Mouse (Mus musculus) hindbrain, embryonic 16.5 days (tissue): ENCODE data around the gene Adipoq. TPM values are rescaled to one million over a fixed set of nuclear protein-coding genes. Genes with fewer than 3 reads are reported as not detected.

Experiments
- ATAC-seq: fragments of 200-750 bp; cut with Nextera tagmentation; 2 replicates; pipeline ENCODE4 v1.8.0; 2017; ENCODE audit warnings: moderate TSS enrichment, moderate library complexity
- H3K27ac ChIP-seq: fragments of 300-500 bp; sonication (generic); 2 replicates; pipeline ENCODE4 v1.5.1; 2014; ENCODE audit warnings: low read depth, mild to moderate bottlenecking, control low read depth, low read length, moderate library complexity
- H3K27me3 ChIP-seq: fragments of 300-500 bp; sonication (generic); replicated peaks from 2 replicates; pipeline ENCODE4 v1.6.1; 2014; ENCODE audit warnings: low read length; ENCODE audit not compliant: control insufficient read depth, insufficient read depth
- H3K36me3 ChIP-seq: fragments of 300-500 bp; sonication (generic); 2 replicates; pipeline ENCODE4 v1.6.1; 2014; ENCODE audit warnings: mild to moderate bottlenecking, low read length, moderate library complexity, mixed read lengths; ENCODE audit not compliant: control insufficient read depth, insufficient read depth
- H3K4me1 ChIP-seq: fragments of 300-500 bp; sonication (generic); 2 replicates; pipeline ENCODE4 v1.6.1; 2014; ENCODE audit warnings: low read depth, low read length; ENCODE audit not compliant: control insufficient read depth, insufficient read depth
- H3K4me2 ChIP-seq: fragments of 300-500 bp; sonication (generic); 2 replicates; pipeline ENCODE4 v1.6.1; 2014; ENCODE audit warnings: mild to moderate bottlenecking, low read length, control low read depth, moderate library complexity
- H3K4me3 ChIP-seq: fragments of 300-500 bp; sonication (generic); 2 replicates; pipeline ENCODE4 v1.5.1; 2014; ENCODE audit warnings: mild to moderate bottlenecking, low read length, control low read depth, moderate library complexity
- H3K9ac ChIP-seq: fragments of 300-500 bp; sonication (generic); 2 replicates; pipeline ENCODE4 v1.6.1; 2014; ENCODE audit warnings: low read depth, mild to moderate bottlenecking, control low read depth, low read length, moderate library complexity
- H3K9me3 ChIP-seq: fragments of 300-500 bp; sonication (generic); 2 replicates; pipeline ENCODE4 v1.6.1; 2014; ENCODE audit warnings: mild to moderate bottlenecking, low read length, moderate library complexity; ENCODE audit not compliant: control insufficient read depth
- WGBS: fragments of 180-500 bp; shearing (Covaris S2); extraction: QIAGEN DNeasy Blood & Tissue Kit; methylation state at CpG from one replicate; pipeline ENCODE4 v1.1.7; 2014; 5-methylcytosine and 5-hydroxymethylcytosine counted together
- polyA plus RNA-seq: library from polyadenylated mRNA; unstranded; fragments of >200 nt; fragmentation: Nextera tagmentation; extraction: Ambion mirVana; gene quantifications from 2 replicates; pipeline ENCODE4 v1.2.1, GENCODE M21; 2015

Gene Adipoq
- polyA plus RNA-seq, 1 experiment from 2014 or later: not detected

DNA sequence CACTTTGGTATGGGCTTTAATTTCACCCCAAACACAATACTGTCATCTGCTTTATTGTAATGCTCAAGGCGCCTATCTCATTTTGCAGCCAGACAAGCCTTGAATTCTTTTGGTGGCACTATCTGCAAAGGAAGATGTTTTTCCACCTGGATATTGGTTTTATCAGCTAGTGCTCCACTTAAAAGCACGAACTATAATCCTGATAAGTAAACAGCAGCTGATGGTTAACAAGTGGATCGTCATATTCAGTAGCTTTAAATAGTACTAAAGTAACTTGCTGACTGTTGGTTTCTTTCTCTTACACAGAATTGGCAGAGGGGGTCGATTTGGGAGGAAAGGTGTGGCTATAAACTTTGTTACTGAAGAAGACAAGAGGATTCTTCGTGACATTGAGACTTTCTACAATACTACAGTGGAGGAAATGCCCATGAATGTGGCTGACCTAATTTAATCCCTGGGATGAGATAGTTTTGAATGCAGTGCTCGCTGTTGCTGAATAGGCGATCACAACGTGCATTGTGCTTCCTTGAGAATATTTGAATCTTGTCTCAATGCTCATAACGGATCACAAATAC, 33.4 kb upstream of the Adipoq start:
- Histone ChIP-seq H3K27me3 (no peaks in the 10 kb centered on the region), H3K4me1 (peaks cover 36% of the 10 kb centered on the region), H3K4me2 (no peak overlapping the region), H3K9me3 (no peaks in the 10 kb centered on the region), H3K9ac (no peak overlapping the region), H3K27ac (no peak overlapping the region), H3K36me3 (peaks cover 43% of the 10 kb centered on the region), H3K4me3 (no peak overlapping the region)
- ATAC-seq: no peak
- WGBS: 54% methylated on average over 9 of the region's 9 CpGs

DNA sequence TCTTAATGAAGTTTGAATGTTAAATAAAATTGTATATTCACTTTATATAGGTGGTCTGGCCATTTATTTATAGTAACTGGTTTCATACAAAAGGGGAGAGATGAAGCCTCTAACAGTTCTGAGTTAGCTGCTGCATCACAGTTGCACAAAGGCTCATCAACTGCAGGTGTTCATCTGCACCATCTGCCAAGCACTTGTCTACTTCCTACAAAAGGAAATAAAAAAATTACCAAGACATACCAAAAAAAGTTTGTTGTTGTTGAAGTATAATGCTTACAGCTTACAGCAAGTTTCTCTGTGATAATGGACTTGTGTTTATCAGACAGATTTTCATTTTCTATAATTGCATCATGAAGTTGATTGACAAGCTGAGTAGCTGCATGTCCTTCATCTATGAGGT, 32.4 kb upstream of the Adipoq start:
- Histone ChIP-seq H3K36me3 (peaks cover 41% of the 10 kb centered on the region), H3K27me3 (no peaks in the 10 kb centered on the region)

DNA sequence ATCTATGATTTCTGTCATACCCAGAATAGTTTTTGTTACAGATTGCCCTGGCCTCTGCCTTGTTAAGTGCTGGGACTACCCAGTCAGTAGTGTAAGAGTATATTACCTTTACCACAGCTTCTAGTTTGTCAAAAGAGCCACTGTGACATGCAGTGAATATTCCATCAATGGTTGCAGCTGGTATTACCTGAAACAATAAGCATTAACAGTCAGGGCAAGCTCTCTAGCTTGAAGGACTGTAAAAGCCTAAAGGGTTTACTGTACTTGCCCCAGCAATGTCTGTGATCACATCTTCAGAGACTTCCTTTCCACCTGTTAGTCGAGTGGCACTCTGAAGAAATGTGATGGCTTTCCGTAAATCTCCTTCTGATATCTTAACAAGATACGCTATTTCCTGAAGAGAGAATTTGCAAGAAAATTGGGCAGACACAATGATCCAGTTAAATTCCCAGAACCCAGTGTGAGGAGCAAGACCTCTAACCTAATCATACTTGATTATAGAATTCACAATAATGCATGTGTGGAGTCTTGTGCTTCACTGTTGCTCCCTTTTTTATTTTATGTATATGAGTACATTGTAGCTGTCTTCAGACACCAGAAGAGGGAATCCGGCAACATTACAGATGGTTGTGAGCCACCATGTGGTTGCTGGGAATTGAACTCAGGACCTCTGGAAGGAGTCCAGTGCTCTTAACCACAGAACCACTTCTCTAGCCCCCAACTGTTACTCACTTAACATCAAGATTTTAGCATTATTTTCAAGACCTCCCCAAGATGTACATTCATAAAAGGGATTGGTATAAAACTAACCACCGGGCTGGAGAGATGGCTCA, 31.8 kb upstream of the Adipoq start:
- no peaks in the 10 kb centered on the region for H3K27me3 ChIP-seq
- no peak for ATAC-seq
- no peak overlapping the region for H3K4me2 ChIP-seq
- WGBS: 59% methylated on average over 5 of the region's 5 CpGs
- H3K9me3 ChIP-seq: no peaks in the 10 kb centered on the region
- H3K36me3 ChIP-seq: peaks cover 38% of the 10 kb centered on the region
- no peak overlapping the region for H3K9ac ChIP-seq
- no peak overlapping the region for H3K4me3 ChIP-seq
- H3K4me1 ChIP-seq: peaks cover 32% of the 10 kb centered on the region
- H3K27ac ChIP-seq: no peak overlapping the region

More for the DNA sequence above, 32.4 kb upstream of the Adipoq start:
- Histone ChIP-seq H3K27ac (no peak overlapping the region), H3K9ac (no peak overlapping the region), H3K4me3 (no peak overlapping the region), H3K4me1 (peaks cover 36% of the 10 kb centered on the region), H3K9me3 (no peaks in the 10 kb centered on the region), H3K4me2 (no peak overlapping the region)
- ATAC-seq: no peak

DNA sequence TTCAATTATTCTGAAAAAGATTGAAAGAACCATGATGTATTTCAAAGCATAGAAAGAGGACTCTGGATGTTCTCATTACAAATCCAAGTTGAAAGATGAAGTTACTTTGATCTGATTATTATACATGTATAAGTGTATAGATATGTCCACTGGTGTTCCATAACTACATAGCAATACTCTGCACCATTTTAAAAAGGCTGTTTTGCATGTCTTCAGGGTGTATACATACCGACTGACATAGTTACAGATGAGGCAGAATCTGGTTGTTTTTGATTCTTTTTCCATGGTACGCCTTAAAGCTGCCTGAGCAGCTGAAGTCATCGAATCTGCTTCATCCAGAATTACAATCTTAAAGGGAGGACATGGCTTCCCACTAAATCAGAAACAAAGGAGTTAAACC, 30.9 kb upstream of the Adipoq start:
- ATAC-seq: no peak
- Histone ChIP-seq H3K27ac (no peak overlapping the region), H3K36me3 (peaks cover 40% of the 10 kb centered on the region), H3K4me1 (peaks cover 23% of the 10 kb centered on the region), H3K9ac (no peak overlapping the region), H3K27me3 (no peaks in the 10 kb centered on the region), H3K9me3 (no peaks in the 10 kb centered on the region), H3K4me2 (no peak overlapping the region), H3K4me3 (no peak overlapping the region)
- WGBS: 79% methylated on average over 3 of the region's 3 CpGs

DNA sequence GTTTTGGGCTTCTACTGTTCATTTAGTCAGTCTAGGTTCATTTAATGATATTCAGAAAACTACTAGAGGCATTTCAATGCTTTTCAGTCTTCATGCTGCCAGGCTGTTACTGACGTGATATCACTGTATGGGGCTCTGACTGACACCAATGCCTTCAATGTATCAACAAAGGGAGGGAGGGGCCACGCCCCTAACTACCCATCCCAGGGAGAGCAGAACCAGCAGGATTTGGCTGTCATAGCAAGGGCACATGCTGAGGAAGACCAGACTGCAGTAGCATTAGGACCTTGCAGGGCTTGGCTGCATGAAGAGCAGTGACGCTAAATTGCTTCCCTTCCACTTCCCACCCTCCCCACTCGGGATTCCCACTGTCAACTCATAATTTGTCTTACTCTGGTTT, 29.2 kb upstream of the Adipoq start:
- Histone ChIP-seq H3K36me3 (peaks cover 31% of the 10 kb centered on the region), H3K4me2 (no peak overlapping the region), H3K9me3 (no peaks in the 10 kb centered on the region)

DNA sequence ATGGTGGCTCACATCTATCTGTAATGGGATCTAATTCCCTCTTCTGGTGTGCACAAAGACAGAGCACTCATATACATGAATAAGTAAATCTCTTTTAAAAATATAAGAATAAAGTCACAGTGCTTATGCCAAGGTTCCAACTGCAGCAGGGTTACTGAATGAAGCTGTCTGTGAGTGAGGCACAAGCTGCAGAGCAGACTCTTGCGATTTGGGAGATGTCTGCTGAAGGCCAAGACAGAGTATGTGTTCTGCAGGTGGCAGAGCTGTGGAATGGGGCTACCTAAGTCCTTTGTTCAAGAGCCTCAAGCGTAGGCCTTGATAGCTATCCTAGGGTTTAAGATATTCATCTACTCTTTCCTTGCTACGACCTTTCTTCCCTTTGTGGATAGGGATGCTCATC, 23.9 kb upstream of the Adipoq start:
- no peak overlapping the region for H3K4me3 ChIP-seq
- no peaks in the 10 kb centered on the region for H3K27me3 ChIP-seq
- 92% methylated on average over 3 of the region's 3 CpGs for WGBS
- H3K4me2 ChIP-seq: no peak overlapping the region
- no peak overlapping the region for H3K27ac ChIP-seq
- no peak for ATAC-seq
- no peaks in the 10 kb centered on the region for H3K9me3 ChIP-seq
- H3K9ac ChIP-seq: no peak overlapping the region
- H3K4me1 ChIP-seq: peaks cover 9% of the 10 kb centered on the region
- H3K36me3 ChIP-seq: peaks cover 7% of the 10 kb centered on the region; the same call in 1 of the 2 replicates

More for the DNA sequence above, 29.2 kb upstream of the Adipoq start:
- Histone ChIP-seq H3K4me1 (peaks cover 8% of the 10 kb centered on the region), H3K27ac (no peak overlapping the region), H3K9ac (no peak overlapping the region), H3K4me3 (no peak overlapping the region), H3K27me3 (no peaks in the 10 kb centered on the region)
- ATAC-seq: no peak
- 63% methylated on average over 4 of the region's 4 CpGs for WGBS

DNA sequence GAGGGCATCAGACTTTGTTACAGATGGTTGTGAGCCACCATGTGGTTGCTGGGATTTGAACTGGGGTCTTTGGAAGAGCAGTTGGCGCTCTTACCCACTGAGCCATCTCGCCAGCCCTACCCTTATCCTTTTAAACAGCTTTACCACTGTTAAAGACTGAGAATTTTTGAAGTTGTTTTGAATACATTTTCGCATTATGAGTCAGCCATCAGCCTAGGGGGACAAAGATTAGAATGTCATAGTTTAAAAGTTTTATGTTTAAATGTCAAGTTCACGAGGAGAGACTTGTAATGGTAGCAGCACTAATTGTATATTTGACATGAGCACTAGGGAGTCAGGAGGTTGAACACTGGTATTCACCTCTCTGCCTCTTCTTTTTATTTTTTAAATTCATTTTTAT, 23.2 kb upstream of the Adipoq start:
- Histone ChIP-seq H3K36me3 (peaks cover 7% of the 10 kb centered on the region; the same call in 1 of the 2 replicates), H3K4me3 (no peak overlapping the region), H3K4me2 (no peak overlapping the region), H3K27me3 (no peaks in the 10 kb centered on the region), H3K9ac (no peak overlapping the region), H3K4me1 (peaks cover 9% of the 10 kb centered on the region), H3K27ac (no peak overlapping the region), H3K9me3 (no peaks in the 10 kb centered on the region)
- 93% methylated on average over 4 of the region's 4 CpGs for WGBS
- no peak for ATAC-seq

DNA sequence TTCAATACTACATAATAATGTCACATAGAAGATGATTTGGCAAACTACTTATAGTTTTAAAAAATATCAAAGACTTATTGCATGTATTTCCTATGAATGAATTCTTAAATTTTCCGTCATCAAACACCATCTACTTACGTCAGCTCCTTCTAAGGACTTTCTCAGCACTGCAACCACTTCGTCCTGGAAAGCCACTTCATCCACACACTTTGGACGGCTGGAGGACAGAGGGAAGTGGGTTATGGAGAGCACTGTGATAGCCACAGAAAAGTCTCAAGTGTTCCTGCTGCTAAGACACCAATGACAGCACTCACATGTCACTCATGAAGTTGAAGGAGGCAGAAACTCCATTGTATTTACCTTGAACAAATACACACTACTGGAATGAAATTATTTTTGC, 21.9 kb upstream of the Adipoq start:
- ATAC-seq: no peak
- WGBS: 89% methylated on average over 4 of the region's 4 CpGs
- no peak overlapping the region for H3K9ac ChIP-seq

DNA sequence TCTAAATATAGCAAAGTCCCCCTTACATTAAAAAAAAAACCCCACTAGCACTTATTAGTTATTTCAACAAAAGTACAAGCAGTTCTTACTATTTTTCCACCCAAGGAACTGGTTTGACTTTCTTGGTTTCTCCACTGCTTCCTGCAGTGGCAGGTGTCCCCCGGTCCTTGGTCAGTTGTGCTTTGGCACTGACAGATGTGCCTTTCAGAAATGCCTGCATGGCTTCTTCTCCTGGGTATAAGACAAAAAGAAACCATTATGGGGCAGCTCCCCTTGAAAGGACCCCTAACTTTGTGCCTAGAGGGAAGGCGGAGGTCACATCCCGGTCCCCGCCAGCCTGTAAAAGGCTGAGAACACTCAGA, 19.0 kb upstream of the Adipoq start:
- no peaks in the 10 kb centered on the region for H3K27me3 ChIP-seq
- peaks cover 15% of the 10 kb centered on the region for H3K4me1 ChIP-seq
- peak overlapping the region; percentile 97 for H3K9ac ChIP-seq
- ATAC-seq: no peak
- peaks cover 5% of the 10 kb centered on the region; the same call in 1 of the 2 replicates for H3K36me3 ChIP-seq
- H3K4me2 ChIP-seq: peak overlapping the region; percentile 98
- H3K9me3 ChIP-seq: no peaks in the 10 kb centered on the region
- 0% methylated on average over 4 of the region's 4 CpGs for WGBS
- peak overlapping the region; percentile 86 for H3K4me3 ChIP-seq
- peak overlapping the region; percentile 98 for H3K27ac ChIP-seq

More for the DNA sequence above, 21.9 kb upstream of the Adipoq start:
- Histone ChIP-seq H3K27ac (no peak overlapping the region), H3K4me3 (no peak overlapping the region), H3K9me3 (no peaks in the 10 kb centered on the region), H3K27me3 (no peaks in the 10 kb centered on the region), H3K4me1 (peaks cover 15% of the 10 kb centered on the region), H3K4me2 (no peak overlapping the region), H3K36me3 (peaks cover 7% of the 10 kb centered on the region; the same call in 1 of the 2 replicates)
